ENCODE assay signal across 14 mouse cellular contexts in the genomic region with DNA sequence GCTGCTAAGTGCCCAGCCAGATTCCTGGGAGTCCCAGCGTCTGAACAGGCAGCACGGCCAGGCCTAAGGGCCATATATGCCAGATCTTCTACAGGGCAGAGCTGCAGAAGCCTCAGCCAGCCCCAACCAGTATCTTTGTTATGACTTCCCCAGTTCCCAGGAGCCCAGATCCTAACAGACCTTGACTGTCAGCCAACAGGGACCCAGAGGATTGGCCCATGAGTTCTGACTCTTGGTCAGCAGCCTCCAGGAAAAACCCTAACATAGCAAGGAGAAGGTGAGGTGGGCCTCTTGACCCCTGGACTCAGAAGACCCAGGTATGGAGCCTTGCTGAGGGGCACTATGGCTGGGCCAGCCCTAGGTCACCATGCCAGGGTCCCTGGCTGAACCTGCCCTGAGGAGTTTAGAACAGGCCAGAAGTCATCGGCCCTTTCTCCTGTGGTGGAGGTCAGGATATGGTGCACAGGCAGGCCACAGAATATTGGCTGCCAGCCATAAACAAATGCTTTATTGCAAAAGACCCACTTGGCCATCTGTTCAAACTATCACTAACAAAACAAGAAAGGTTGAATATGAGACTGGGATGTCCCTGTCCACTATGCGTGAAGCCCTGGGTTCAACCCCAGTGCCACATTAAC.
DNase-seq lines count a peak whose midpoint lies in the region; ATAC-seq lines count a peak whose summit lies in the region.
"Had no signal": no experiment of that assay in that cellular context is flagged by ENCODE, and none has a peak within 500 bp of the region (broad histone marks: within the 10 kb centered on the region; RNA-seq: fewer than 3 reads in every experiment).

No protein-coding gene starts in this region.

- no peak overlapping the region for H3K4me2 ChIP-seq in heart, embryonic 13.5 days
- H3K4me2 ChIP-seq: embryonic facial prominence, embryonic 13.5 days; hindbrain, embryonic 15.5 days; limb, embryonic 15.5 days had no signal

- H3K27ac ChIP-seq in heart, embryonic 13.5 days (replicated peaks), result peak overlapping the region; percentile 53; the same call in 1 of the 2 replicates
- H3K27ac ChIP-seq: hindbrain, embryonic 15.5 days; limb, embryonic 15.5 days; midbrain, embryonic 10.5 days had no signal

- no peaks in the 10 kb centered on the region for H3K27me3 ChIP-seq in heart, embryonic 13.5 days (replicated peaks)
- H3K27me3 ChIP-seq: embryonic facial prominence, embryonic 13.5 days; hindbrain, embryonic 15.5 days; limb, embryonic 15.5 days had no signal

- peaks cover 28% of the 10 kb centered on the region for H3K4me1 ChIP-seq in heart, embryonic 13.5 days

- WGBS in heart, embryonic 13.5 days, result 67% methylated on average over 4 of the region's 4 CpGs

- ATAC-seq in heart, embryonic 13.5 days (ENCODE audit: extremely low read depth, insufficient number of reproducible peaks, low FRiP score, low TSS enrichment), result no peak
- ATAC-seq: forebrain, embryonic 16.5 days had no signal

- peaks cover 18% of the 10 kb centered on the region for H3K36me3 ChIP-seq in heart, embryonic 13.5 days

- H3K4me3 ChIP-seq in heart, embryonic 13.5 days, result no peak overlapping the region
- H3K4me3 ChIP-seq: embryonic facial prominence, embryonic 13.5 days; hindbrain, embryonic 15.5 days; limb, embryonic 15.5 days; midbrain, embryonic 10.5 days had no signal

- DNase-seq in heart, adult 9 months (ENCODE audit: low spot score in 2 of 2), result peak; percentile 19 to 29
- no peak for DNase-seq in heart, adult 11 months
- DNase-seq in ovary, adult 18-20 months (ENCODE audit: low spot score), result peak; percentile 78
- DNase-seq in ovary, postnatal 10 days (ENCODE audit: low spot score), result no peak
- no peak for DNase-seq in urinary bladder, postnatal 10 days (ENCODE audit: low spot score)
- DNase-seq in embryo, embryonic 9.5 days (ENCODE audit: extremely low spot score), result no peak
- DNase-seq: right cerebral cortex, adult 18-20 months; thymus, postnatal 4 days had no signal

- no peaks in the 10 kb centered on the region for H3K9me3 ChIP-seq in heart, embryonic 13.5 days
- H3K9me3 ChIP-seq: embryonic facial prominence, embryonic 13.5 days; hindbrain, embryonic 15.5 days; limb, embryonic 15.5 days; midbrain, embryonic 10.5 days had no signal

- no peak overlapping the region for H3K9ac ChIP-seq in heart, embryonic 13.5 days
- H3K9ac ChIP-seq: embryonic facial prominence, embryonic 13.5 days; hindbrain, embryonic 15.5 days; limb, embryonic 15.5 days had no signal

Comparison
In these comparisons a context has a peak if more than half of its experiments do, and no peak if none do; other contexts are left out.
1. DNase-seq: peak in heart, adult 9 months (2 of 2) and ovary, adult 18-20 months (single experiment); none in heart, adult 11 months (single experiment), ovary, postnatal 10 days (single experiment), urinary bladder, postnatal 10 days (single experiment) and embryo, embryonic 9.5 days (single experiment).